Mouse (Mus musculus): ENCODE results near the gene Gpsm2.

- no peak for TF ChIP-seq CTCF (IDR thresholded peaks at IDR 0.05)
- TF ChIP-seq EP300 (IDR thresholded peaks at IDR 0.05) = no peak
Observed at GRCm38 (mm10) chr3:108719357-108719756, 2.8 kb downstream of the Gpsm2 start.

Measured in lung, postnatal 0 days (tissue).